Mouse (Mus musculus) heart, embryonic 11.5 days (tissue): Measurements from ENCODE around the gene Gm6993. TPM values are rescaled to one million over a fixed set of nuclear protein-coding genes. Genes with fewer than 3 reads are reported as not detected.

Experiments used
- ATAC-seq: fragments of 200-750 bp; cut with Nextera tagmentation; replicated peaks from 2 replicates; pipeline ENCODE4 v1.8.0; 2017; ENCODE audit warnings: moderate library complexity; ENCODE audit not compliant: insufficient number of reproducible peaks, low FRiP score, low TSS enrichment
- H3K27ac ChIP-seq: fragments of 300-500 bp; sonication (generic); 2 replicates; pipeline ENCODE4 v1.5.1; 2014; ENCODE audit warnings: mild to moderate bottlenecking, low read depth, low read length
- H3K27me3 ChIP-seq: fragments of 300-500 bp; sonication (generic); 2 replicates; pipeline ENCODE4 v1.6.1; 2014; ENCODE audit warnings: mild to moderate bottlenecking, low read length, mixed read lengths; ENCODE audit not compliant: control insufficient read depth, insufficient read depth
- H3K36me3 ChIP-seq: fragments of 300-500 bp; sonication (generic); 2 replicates; pipeline ENCODE4 v1.6.1; 2014; ENCODE audit warnings: mild to moderate bottlenecking, low read length, moderate library complexity, mixed read lengths; ENCODE audit not compliant: control insufficient read depth, insufficient read depth
- H3K4me1 ChIP-seq: fragments of 300-500 bp; sonication (generic); 2 replicates; pipeline ENCODE4 v1.6.1; 2014; ENCODE audit warnings: low read length; ENCODE audit not compliant: control insufficient read depth, insufficient read depth
- H3K4me2 ChIP-seq: fragments of 300-500 bp; sonication (generic); 2 replicates; pipeline ENCODE4 v1.6.1; 2014; ENCODE audit warnings: mild to moderate bottlenecking, moderate library complexity
- H3K4me3 ChIP-seq: fragments of 300-500 bp; sonication (generic); 2 replicates; pipeline ENCODE4 v1.5.1; 2014; ENCODE audit warnings: low read depth, low read length
- H3K9ac ChIP-seq: fragments of 300-500 bp; sonication (generic); 2 replicates; pipeline ENCODE4 v1.6.1; 2014; ENCODE audit warnings: mild to moderate bottlenecking, low read depth, low read length, moderate library complexity
- H3K9me3 ChIP-seq: fragments of 300-500 bp; sonication (generic); replicated peaks from 2 replicates; pipeline ENCODE4 v1.6.1; 2016; ENCODE audit warnings: low read length; ENCODE audit not compliant: control insufficient read depth
- WGBS: fragments of 180-500 bp; shearing (Covaris S2); extraction: QIAGEN DNeasy Blood & Tissue Kit; methylation state at CpG from one replicate; pipeline ENCODE4 v1.1.7; 2014; ENCODE audit not compliant: insufficient replicate concordance; 5-methylcytosine and 5-hydroxymethylcytosine counted together
- polyA plus RNA-seq: library from polyadenylated mRNA; unstranded; fragments of >200 nt; fragmentation: Nextera tagmentation; extraction: Ambion mirVana; gene quantifications from 2 replicates; pipeline ENCODE4 v1.2.1, GENCODE M21; 2014

The Gm6993 gene
- polyA plus RNA-seq, 1 experiment from 2014 or later, result not detected

GRCm38 (mm10) chr12:31228878-31229277, 11.7 kb upstream of the Gm6993 start:
- no peaks in the 10 kb centered on the region for H3K27me3 ChIP-seq
- no peak overlapping the region for H3K4me3 ChIP-seq
- no peak overlapping the region for H3K4me2 ChIP-seq
- 31% methylated on average over 7 of the region's 7 CpGs for WGBS
- no peak for ATAC-seq
- no peaks in the 10 kb centered on the region for H3K9me3 ChIP-seq
- H3K4me1 ChIP-seq, result peaks cover 7% of the 10 kb centered on the region
- no peaks in the 10 kb centered on the region for H3K36me3 ChIP-seq
- H3K9ac ChIP-seq, result no peak overlapping the region
- 0 out of 2 replicates have a peak overlapping the region, but pooled peaks have one; percentile 31 for H3K27ac ChIP-seq

- no peak overlapping the region for H3K4me3 ChIP-seq
- no peaks in the 10 kb centered on the region for H3K27me3 ChIP-seq
- no peaks in the 10 kb centered on the region for H3K36me3 ChIP-seq
- no peak for ATAC-seq
- H3K9ac ChIP-seq, result no peak overlapping the region
- no peak overlapping the region for H3K4me2 ChIP-seq
- no peak overlapping the region for H3K27ac ChIP-seq
- H3K9me3 ChIP-seq, result no peaks in the 10 kb centered on the region
- H3K4me1 ChIP-seq, result peaks cover 15% of the 10 kb centered on the region
- WGBS, result 68% methylated on average over 1 of the region's 1 CpGs
These were observed 7.9 kb upstream of the Gm6993 start for GRCm38 (mm10) chr12:31232635-31233034.

GRCm38 (mm10) chr12:31235018-31235417, 5.6 kb upstream of the Gm6993 start:
- no peaks in the 10 kb centered on the region for H3K36me3 ChIP-seq
- no peak overlapping the region for H3K4me3 ChIP-seq
- ATAC-seq, result no peak
- WGBS, result 87% methylated on average over 6 of the region's 6 CpGs
- H3K9ac ChIP-seq, result no peak overlapping the region
- peaks cover 19% of the 10 kb centered on the region for H3K4me1 ChIP-seq
- no peak overlapping the region for H3K27ac ChIP-seq
- no peaks in the 10 kb centered on the region for H3K27me3 ChIP-seq
- no peak overlapping the region for H3K4me2 ChIP-seq
- H3K9me3 ChIP-seq, result no peaks in the 10 kb centered on the region

GRCm38 (mm10) chr12:31236861-31237595, 3.5 kb upstream of the Gm6993 start:
- 66% methylated on average over 12 of the region's 12 CpGs for WGBS
- no peak overlapping the region for H3K4me2 ChIP-seq
- no peak overlapping the region for H3K27ac ChIP-seq

GRCm38 (mm10) chr12:31239031-31239583, 1.5 kb upstream of the Gm6993 start:
- Histone ChIP-seq H3K27ac (no peak overlapping the region), H3K9ac (no peak overlapping the region), H3K4me3 (no peak overlapping the region), H3K27me3 (no peaks in the 10 kb centered on the region), H3K36me3 (no peaks in the 10 kb centered on the region), H3K9me3 (no peaks in the 10 kb centered on the region), H3K4me1 (peaks cover 12% of the 10 kb centered on the region), H3K4me2 (no peak overlapping the region)
- WGBS, result 68% methylated on average over 3 of the region's 3 CpGs
- no peak for ATAC-seq

More at GRCm38 (mm10) chr12:31236861-31237595, 3.5 kb upstream of the Gm6993 start:
- Histone ChIP-seq H3K9me3 (no peaks in the 10 kb centered on the region), H3K4me1 (peaks cover 15% of the 10 kb centered on the region), H3K9ac (no peak overlapping the region), H3K27me3 (no peaks in the 10 kb centered on the region), H3K4me3 (no peak overlapping the region), H3K36me3 (no peaks in the 10 kb centered on the region)
- ATAC-seq, result no peak

DNA sequence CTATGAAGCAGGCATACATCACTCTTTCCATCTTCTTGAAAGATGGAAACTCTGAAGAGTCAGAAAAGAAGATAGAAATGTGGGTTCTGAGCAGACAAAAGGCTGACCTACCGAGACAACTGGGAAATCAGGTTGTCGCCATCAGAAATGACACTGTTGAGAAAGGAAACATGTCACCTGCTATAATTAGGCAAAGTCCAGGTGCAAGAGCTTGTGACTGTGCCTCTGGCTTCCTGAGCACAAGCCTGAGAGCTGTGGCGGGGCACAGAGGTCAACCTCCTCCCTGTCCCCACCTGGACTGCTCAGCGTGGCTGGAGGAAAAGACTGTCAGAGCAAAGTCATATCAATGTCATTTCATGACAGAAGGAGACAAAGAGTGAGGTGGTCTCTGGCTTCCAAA, 772 bp upstream of the Gm6993 start:
- no peak for ATAC-seq
- H3K27me3 ChIP-seq, result no peaks in the 10 kb centered on the region
- no peaks in the 10 kb centered on the region for H3K9me3 ChIP-seq
- H3K9ac ChIP-seq, result no peak overlapping the region
- H3K27ac ChIP-seq, result no peak overlapping the region
- 30% methylated on average over 4 of the region's 4 CpGs for WGBS
- H3K36me3 ChIP-seq, result no peaks in the 10 kb centered on the region
- no peak overlapping the region for H3K4me2 ChIP-seq
- H3K4me1 ChIP-seq, result peaks cover 12% of the 10 kb centered on the region
- no peak overlapping the region for H3K4me3 ChIP-seq

GRCm38 (mm10) chr12:31241595-31242342, 1.2 kb downstream of the Gm6993 start:
- Histone ChIP-seq H3K36me3 (no peaks in the 10 kb centered on the region), H3K27ac (no peak overlapping the region), H3K4me1 (peaks cover 9% of the 10 kb centered on the region), H3K4me3 (no peak overlapping the region), H3K9me3 (no peaks in the 10 kb centered on the region), H3K4me2 (no peak overlapping the region), H3K27me3 (no peaks in the 10 kb centered on the region), H3K9ac (no peak overlapping the region)
- WGBS, result 72% methylated on average over 6 of the region's 6 CpGs
- ATAC-seq, result no peak

- WGBS, result 66% methylated on average over 2 of the region's 2 CpGs
- Histone ChIP-seq H3K4me2 (no peak overlapping the region), H3K4me1 (peaks cover 14% of the 10 kb centered on the region), H3K9me3 (no peaks in the 10 kb centered on the region), H3K36me3 (no peaks in the 10 kb centered on the region), H3K27ac (no peak overlapping the region), H3K27me3 (no peaks in the 10 kb centered on the region), H3K4me3 (no peak overlapping the region), H3K9ac (no peak overlapping the region)
- no peak for ATAC-seq
These were observed 3.4 kb downstream of the Gm6993 start for GRCm38 (mm10) chr12:31244001-31244400.
